Mouse (Mus musculus): ENCODE measurements around the gene Dusp27. TPM values are rescaled to one million over a fixed set of nuclear protein-coding genes. Genes with fewer than 3 reads are reported as not detected.

Gene Dusp27
- polyA plus RNA-seq, 2 experiments = 0.02 TPM; not detected in 1

DNA sequence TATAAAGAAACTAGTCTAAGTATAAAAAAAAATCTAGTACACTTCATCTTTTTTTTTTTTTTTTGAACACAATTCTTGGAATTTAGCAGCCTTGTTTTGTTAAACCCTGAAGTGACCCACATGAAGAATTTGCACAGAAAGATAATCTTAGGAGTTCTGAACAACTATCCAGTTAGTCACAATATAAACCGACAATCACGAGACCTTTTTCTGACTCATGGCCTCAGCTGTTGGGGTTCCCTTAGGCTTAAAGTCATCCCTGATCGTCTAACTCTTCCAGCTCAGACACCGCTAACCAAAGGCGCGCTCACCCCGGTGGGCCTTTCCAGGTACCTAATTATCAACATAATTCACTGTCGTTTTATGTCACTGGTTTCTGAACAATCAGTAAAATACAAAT lies 4.0 kb downstream of the Dusp27 start:
- H3K4me2 ChIP-seq (ENCODE audit: low read depth) = no peak overlapping the region

DNA sequence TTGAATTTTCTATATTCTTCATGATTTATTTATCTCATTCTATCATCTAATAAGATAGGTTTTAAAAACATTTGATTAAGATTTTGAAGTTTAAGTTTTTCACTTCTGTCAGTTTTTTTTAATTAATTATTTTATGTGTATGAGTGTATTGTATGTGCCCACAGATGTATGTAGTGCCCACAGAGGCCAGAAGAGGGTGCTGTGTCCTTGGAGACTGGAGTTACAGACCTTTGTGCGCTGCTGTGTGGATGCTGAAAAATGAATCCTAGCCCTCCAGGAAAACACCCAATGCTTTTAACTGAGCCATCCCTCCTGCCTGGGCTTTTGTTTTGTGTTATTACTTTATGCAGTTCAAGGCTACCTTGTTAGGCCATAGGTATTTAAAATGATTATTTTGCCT lies 4.7 kb downstream of the Dusp27 start:
- Histone ChIP-seq H3K9me3 (ENCODE audit: control insufficient read depth, low read length) (no peaks in the 10 kb centered on the region), H3K4me3 (ENCODE audit: insufficient read depth in 1 of 2, low read depth in 2 of 2, low read length in 2 of 2) (no peak overlapping the region), H3K4me2 (ENCODE audit: low read depth) (no peak overlapping the region), H3K9ac (replicated peaks) (no peak overlapping the region), H3K27me3 (ENCODE audit: control insufficient read depth, insufficient read depth, low read length) (no peaks in the 10 kb centered on the region), H3K36me3 (replicated peaks; ENCODE audit: control insufficient read depth, insufficient read depth, low read depth) (no peaks in the 10 kb centered on the region), H3K27ac (no peak overlapping the region), H3K4me1 (replicated peaks; ENCODE audit: control insufficient read depth in 2 of 2, insufficient read depth in 2 of 2, low read length in 1 of 2) (peaks cover 0 to 15% of the 10 kb centered on the region in 2 experiments; a peak in 2 of 4 replicates)
- TF ChIP-seq EP300 (IDR thresholded peaks at IDR 0.05; ENCODE audit: low read depth) = no peak
- TF ChIP-seq CTCF (IDR thresholded peaks at IDR 0.05; ENCODE audit: low read depth) = peak; percentile 35; the same call in 1 of the 2 replicates
- no peak for DNase-seq (ENCODE audit: low read depth in 3 of 3, low spot score in 3 of 3)
- 81% methylated on average over 1 of the region's 1 CpGs for WGBS (ENCODE audit: insufficient replicate concordance)
- ATAC-seq (ENCODE audit: insufficient read depth) = no peak

More for the DNA sequence above, 4.0 kb downstream of the Dusp27 start:
- no peak overlapping the region for H3K9ac ChIP-seq (replicated peaks)
- H3K27ac ChIP-seq = no peak overlapping the region
- H3K36me3 ChIP-seq (replicated peaks; ENCODE audit: control insufficient read depth, insufficient read depth, low read depth) = no peaks in the 10 kb centered on the region
- H3K9me3 ChIP-seq (ENCODE audit: control insufficient read depth, low read length) = no peaks in the 10 kb centered on the region
- no peaks in the 10 kb centered on the region for H3K27me3 ChIP-seq (ENCODE audit: control insufficient read depth, insufficient read depth, low read length)
- ATAC-seq (ENCODE audit: insufficient read depth) (no peak), DNase-seq (ENCODE audit: low read depth in 3 of 3, low spot score in 3 of 3) (no peak)
- TF ChIP-seq EP300 (IDR thresholded peaks at IDR 0.05; ENCODE audit: low read depth) (no peak), CTCF (IDR thresholded peaks at IDR 0.05; ENCODE audit: low read depth) (no peak)
- H3K4me3 ChIP-seq (ENCODE audit: insufficient read depth in 1 of 2, low read depth in 2 of 2, low read length in 2 of 2) = no peak overlapping the region
- WGBS (ENCODE audit: insufficient replicate concordance) = 84% methylated on average over 8 of the region's 8 CpGs
- H3K4me1 ChIP-seq (replicated peaks; ENCODE audit: control insufficient read depth in 2 of 2, insufficient read depth in 2 of 2, low read length in 1 of 2) = peaks cover 0 to 15% of the 10 kb centered on the region in 2 experiments; a peak in 2 of 4 replicates

DNA sequence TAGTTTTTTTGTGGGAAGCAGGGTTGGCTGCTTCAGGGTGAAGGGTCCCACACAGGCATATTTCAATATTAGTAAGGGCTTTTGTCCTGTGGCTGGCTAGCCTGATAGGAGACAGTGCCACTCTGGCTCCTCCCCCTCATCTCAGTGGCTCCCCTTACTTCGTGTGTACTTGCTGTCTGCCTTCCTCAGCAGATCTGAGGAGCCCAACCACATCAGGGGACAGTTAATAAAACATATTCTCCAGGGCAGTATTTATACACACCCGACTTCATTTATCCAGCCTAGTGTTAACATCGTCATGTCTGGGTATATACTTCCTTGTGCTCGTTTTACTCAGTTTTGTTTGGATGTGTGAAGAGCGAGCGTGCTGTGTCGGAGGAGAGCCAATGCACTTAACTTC lies 5.6 kb downstream of the Dusp27 start:
- H3K27me3 ChIP-seq (ENCODE audit: control insufficient read depth, insufficient read depth, low read length) = no peaks in the 10 kb centered on the region
- H3K4me3 ChIP-seq (ENCODE audit: insufficient read depth in 1 of 2, low read depth in 2 of 2, low read length in 2 of 2) = no peak overlapping the region
- no peak overlapping the region for H3K27ac ChIP-seq
- H3K4me2 ChIP-seq (ENCODE audit: low read depth) = no peak overlapping the region
- H3K4me1 ChIP-seq (replicated peaks; ENCODE audit: control insufficient read depth in 2 of 2, insufficient read depth in 2 of 2, low read length in 1 of 2) = peaks cover 0 to 8% of the 10 kb centered on the region in 2 experiments; a peak in 2 of 4 replicates
- H3K36me3 ChIP-seq (replicated peaks; ENCODE audit: control insufficient read depth, insufficient read depth, low read depth) = no peaks in the 10 kb centered on the region
- H3K9ac ChIP-seq (replicated peaks) = no peak overlapping the region
- WGBS (ENCODE audit: insufficient replicate concordance) = 64% methylated on average over 7 of the region's 7 CpGs
- TF ChIP-seq CTCF (IDR thresholded peaks at IDR 0.05; ENCODE audit: low read depth) (no peak), EP300 (IDR thresholded peaks at IDR 0.05; ENCODE audit: low read depth) (no peak)
- no peak for ATAC-seq (ENCODE audit: insufficient read depth)
- H3K9me3 ChIP-seq (ENCODE audit: control insufficient read depth, low read length) = no peaks in the 10 kb centered on the region
- DNase-seq (ENCODE audit: low read depth in 3 of 3, low spot score in 3 of 3) = no peak

DNA sequence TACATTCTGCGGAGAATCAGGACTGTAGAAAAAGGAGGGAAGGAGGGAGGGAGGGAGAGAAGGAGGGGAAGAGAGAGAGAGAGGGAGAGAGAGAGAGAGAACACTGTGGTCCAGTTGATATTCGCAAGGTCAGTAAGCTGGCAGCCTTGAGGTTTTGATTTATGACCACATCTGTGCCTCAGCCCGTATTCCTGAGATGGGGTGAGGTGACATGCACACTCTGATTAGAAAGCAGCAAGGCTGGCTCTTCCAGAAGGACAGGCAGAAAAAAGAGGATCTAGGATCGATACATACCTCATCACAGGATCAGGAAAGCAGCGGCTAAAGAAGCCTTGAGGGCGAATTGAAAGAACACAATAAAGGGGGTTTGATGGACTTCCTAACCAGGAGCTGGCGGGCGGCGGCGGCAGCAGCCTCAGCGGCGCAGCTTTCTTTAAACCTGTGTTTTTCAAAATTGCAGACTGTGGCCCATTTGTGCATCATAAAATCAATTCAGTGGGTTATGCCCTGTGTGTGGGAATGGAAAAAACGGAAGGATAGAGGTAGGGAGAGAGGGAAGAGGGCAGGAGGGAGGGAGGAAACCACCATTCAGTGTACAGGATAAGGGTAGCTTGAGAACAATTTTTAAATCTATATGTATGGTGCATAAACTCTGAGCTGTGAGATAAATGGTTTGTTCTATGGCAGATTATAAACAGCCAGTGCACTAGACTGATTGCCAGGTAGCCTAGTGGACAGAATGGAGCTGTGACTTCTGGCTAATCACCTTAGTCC lies 9.7 kb downstream of the Dusp27 start:
- no peak overlapping the region for H3K4me3 ChIP-seq (ENCODE audit: insufficient read depth in 1 of 2, low read depth in 2 of 2, low read length in 2 of 2)
- no peak overlapping the region for H3K4me2 ChIP-seq (ENCODE audit: low read depth)
- no peak overlapping the region for H3K9ac ChIP-seq (replicated peaks)
- ATAC-seq (ENCODE audit: insufficient read depth) (no peak), DNase-seq (ENCODE audit: low read depth in 3 of 3, low spot score in 3 of 3) (no peak)
- H3K4me1 ChIP-seq (replicated peaks; ENCODE audit: control insufficient read depth in 2 of 2, insufficient read depth in 2 of 2, low read length in 1 of 2) = no peaks in the 10 kb centered on the region
- no peaks in the 10 kb centered on the region for H3K27me3 ChIP-seq (ENCODE audit: control insufficient read depth, insufficient read depth, low read length)
- H3K27ac ChIP-seq = no peak overlapping the region
- TF ChIP-seq CTCF (IDR thresholded peaks at IDR 0.05; ENCODE audit: low read depth) (no peak), EP300 (IDR thresholded peaks at IDR 0.05; ENCODE audit: low read depth) (no peak)
- no peaks in the 10 kb centered on the region for H3K36me3 ChIP-seq (replicated peaks; ENCODE audit: control insufficient read depth, insufficient read depth, low read depth)
- no peaks in the 10 kb centered on the region for H3K9me3 ChIP-seq (ENCODE audit: control insufficient read depth, low read length)
- 68% methylated on average over 13 of the region's 13 CpGs for WGBS (ENCODE audit: insufficient replicate concordance)

DNA sequence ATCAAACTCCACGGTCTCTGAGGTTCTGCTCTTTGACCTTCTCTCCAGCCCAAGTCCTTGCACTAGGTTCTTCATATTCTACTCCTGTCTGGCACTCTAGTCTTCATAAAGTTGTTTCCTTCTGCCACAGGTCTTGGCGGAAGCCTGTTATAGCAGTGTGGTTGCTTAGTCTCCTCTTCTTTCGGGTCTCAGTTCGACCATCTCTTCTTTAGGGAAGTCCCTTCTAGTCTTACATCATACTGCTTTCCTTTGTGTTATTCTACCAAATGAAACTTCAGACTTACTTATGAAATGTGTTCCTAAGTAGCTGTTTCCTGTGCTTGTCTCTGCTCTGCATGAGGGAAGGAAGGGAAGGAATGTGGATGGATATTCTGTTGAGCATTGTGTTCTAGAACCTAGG lies 12.0 kb downstream of the Dusp27 start:
- TF ChIP-seq CTCF (IDR thresholded peaks at IDR 0.05; ENCODE audit: low read depth) = no peak
- TF ChIP-seq EP300 (IDR thresholded peaks at IDR 0.05; ENCODE audit: low read depth) = no peak
- no peaks in the 10 kb centered on the region; a peak in 1 of 4 replicates for H3K4me1 ChIP-seq (replicated peaks; ENCODE audit: control insufficient read depth in 2 of 2, insufficient read depth in 2 of 2, low read length in 1 of 2)
- no peak overlapping the region for H3K4me2 ChIP-seq (ENCODE audit: low read depth)
- no peaks in the 10 kb centered on the region for H3K9me3 ChIP-seq (ENCODE audit: control insufficient read depth, low read length)
- no peak overlapping the region for H3K4me3 ChIP-seq (ENCODE audit: insufficient read depth in 1 of 2, low read depth in 2 of 2, low read length in 2 of 2)
- no peak for ATAC-seq (ENCODE audit: insufficient read depth)
- no peaks in the 10 kb centered on the region for H3K27me3 ChIP-seq (ENCODE audit: control insufficient read depth, insufficient read depth, low read length)
- H3K36me3 ChIP-seq (replicated peaks; ENCODE audit: control insufficient read depth, insufficient read depth, low read depth) = no peaks in the 10 kb centered on the region
- DNase-seq (ENCODE audit: low read depth in 3 of 3, low spot score in 3 of 3) = no peak
- WGBS (ENCODE audit: insufficient replicate concordance) = 44% methylated on average over 4 of the region's 4 CpGs
- H3K9ac ChIP-seq (replicated peaks) = no peak overlapping the region
- no peak overlapping the region for H3K27ac ChIP-seq
